9 mouse cellular contexts compared by ENCODE assay signal in the genomic region with DNA sequence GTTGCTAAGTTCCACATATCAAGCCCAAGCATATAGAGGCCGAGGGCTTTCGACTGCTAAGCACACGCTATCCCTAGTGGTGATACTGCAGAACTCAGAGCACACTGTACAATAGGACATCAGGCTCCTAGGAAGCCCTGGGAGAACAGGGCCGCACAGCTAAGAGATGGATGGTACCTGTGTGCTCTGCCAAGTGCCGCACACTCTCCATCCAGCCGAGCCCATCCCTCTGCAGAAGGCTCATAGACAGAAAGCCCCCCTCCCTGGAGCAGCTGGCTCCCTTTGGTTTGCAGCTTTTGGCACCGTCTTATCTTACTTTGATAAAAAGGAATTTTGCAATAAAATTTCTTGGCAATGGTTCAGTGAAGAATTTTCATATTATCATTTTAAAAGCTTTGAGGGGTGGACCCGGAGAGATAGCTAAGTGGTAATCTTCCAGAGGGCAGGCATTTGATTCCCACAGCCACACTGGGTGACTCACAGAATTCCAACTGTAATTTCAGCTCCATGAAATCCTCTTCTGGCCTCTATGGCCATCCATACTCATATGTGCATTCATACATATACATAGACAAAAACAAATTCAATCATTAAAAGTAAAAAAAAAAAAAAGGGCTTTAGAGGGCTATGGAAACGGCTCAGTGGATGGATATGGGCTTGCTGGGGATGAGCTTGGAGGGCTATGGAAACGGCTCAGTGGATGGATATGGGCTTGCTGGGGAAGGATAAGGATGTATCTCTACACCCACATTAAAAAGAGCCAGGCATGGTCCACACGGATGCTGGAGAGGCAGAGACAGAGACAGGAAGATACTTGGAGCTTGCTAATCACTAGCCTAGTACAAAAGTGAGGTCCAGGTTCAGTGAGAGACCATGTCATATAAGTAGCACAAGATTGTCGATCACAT. TPM values are rescaled to one million over a fixed set of nuclear protein-coding genes. Genes with fewer than 3 reads are reported as not detected.
A peak's percentile ranks its signal among the peaks of the same experiment; 100 is the strongest.
DNase-seq lines count a peak whose midpoint lies in the region; ATAC-seq lines count a peak whose summit lies in the region.
"Had no signal": no experiment of that assay in that cellular context is flagged by ENCODE, and none has a peak within 500 bp of the region (broad histone marks: within the 10 kb centered on the region; RNA-seq: fewer than 3 reads in every experiment).

No protein-coding gene starts in this region.

- H3K9ac ChIP-seq in lung, embryonic 15.5 days: no peak overlapping the region
- H3K9ac ChIP-seq in stomach, embryonic 14.5 days (replicated peaks; ENCODE audit: low read depth, low read length): no peak overlapping the region

- intact Hi-C loops in heart, postnatal 10 days (cut with DNase I): no loop called here

- H3K4me1 ChIP-seq in lung, embryonic 15.5 days: peaks cover 46% of the 10 kb centered on the region
- H3K4me1 ChIP-seq in stomach, embryonic 14.5 days (ENCODE audit: control insufficient read depth, insufficient read depth, low read length): peaks cover 13% of the 10 kb centered on the region

- H3K4me3 ChIP-seq in lung, embryonic 15.5 days: no peak overlapping the region
- H3K4me3 ChIP-seq in stomach, embryonic 14.5 days (ENCODE audit: low read depth, low read length): no peak overlapping the region

- H3K36me3 ChIP-seq in lung, embryonic 15.5 days: no peaks in the 10 kb centered on the region
- H3K36me3 ChIP-seq in stomach, embryonic 14.5 days (ENCODE audit: control insufficient read depth, insufficient read depth, low read length): no peaks in the 10 kb centered on the region; the same call in 1 of the 2 replicates

- H3K9me3 ChIP-seq in lung, embryonic 15.5 days: no peaks in the 10 kb centered on the region
- no peaks in the 10 kb centered on the region for H3K9me3 ChIP-seq in stomach, embryonic 14.5 days (ENCODE audit: control insufficient read depth, low read depth, low read length)

- WGBS in lung, embryonic 15.5 days: 35% methylated on average over 12 of the region's 12 CpGs
- WGBS in stomach, embryonic 14.5 days: 63% methylated on average over 12 of the region's 12 CpGs

- H3K4me2 ChIP-seq in lung, embryonic 15.5 days: no peak overlapping the region
- no peak overlapping the region for H3K4me2 ChIP-seq in stomach, embryonic 14.5 days (replicated peaks; ENCODE audit: low read depth, low read length)

- peak overlapping the region; percentile 81 for H3K27ac ChIP-seq in lung, embryonic 15.5 days
- no peak overlapping the region; the same call in 1 of the 2 replicates for H3K27ac ChIP-seq in stomach, embryonic 14.5 days (ENCODE audit: low read length)

- peak; percentile 93 for ATAC-seq in lung, embryonic 15.5 days (ENCODE audit: borderline replicate concordance, extremely low read depth, low FRiP score, low TSS enrichment)
- ATAC-seq in stomach, embryonic 14.5 days (ENCODE audit: insufficient number of reproducible peaks, insufficient read depth, low FRiP score, low read depth): peak; percentile 77
- ATAC-seq in frontal cortex, adult (ENCODE audit: low TSS enrichment): no peak

- DNase-seq in adrenal gland, adult 2 months: peak; percentile 51
- DNase-seq in adrenal gland, postnatal 4 days (ENCODE audit: low spot score in 2 of 2): no peak
- DNase-seq in lung, postnatal 25 days (ENCODE audit: low spot score): no peak
- DNase-seq in heart, postnatal 10 days: peak; percentile 43 to 44
- DNase-seq in spleen, postnatal 10 days (ENCODE audit: low spot score in 2 of 2): no peak
- DNase-seq: thymus, adult 2 months had no signal

- H3K27me3 ChIP-seq in lung, embryonic 15.5 days: no peaks in the 10 kb centered on the region
- no peaks in the 10 kb centered on the region for H3K27me3 ChIP-seq in stomach, embryonic 14.5 days (ENCODE audit: control insufficient read depth, insufficient read depth, low read length)

RNA-seq across cellular contexts. Expression of a gene that starts 30.2 kb away (rescaled TPM):
- total RNA-seq in adrenal gland, adult 2 months (2021): 10 to 100 TPM; 66.8 to 74.7 TPM
- 21.9 and 23.2 TPM in 2 replicates for polyA plus RNA-seq in adrenal gland, adult 2 months (2012; rRNA removed)
- 10 to 100 TPM; 76.4 to 82.0 TPM for total RNA-seq in adrenal gland, postnatal 4 days (2021)
- 58.4 and 62.5 TPM in 2 replicates for polyA plus RNA-seq in lung, embryonic 15.5 days (2015; fragmentation: Nextera tagmentation; extraction: Ambion mirVana)
- total RNA-seq in heart, postnatal 10 days (2021): 100 to 1,000 TPM; 180 to 214 TPM
- polyA plus RNA-seq in stomach, embryonic 14.5 days (2014; fragmentation: Nextera tagmentation; extraction: Ambion mirVana): 46.0 and 51.7 TPM in 2 replicates

Comparison
In these comparisons a context has a peak if more than half of its experiments do, and no peak if none do; other contexts are left out.
1. DNase-seq: peak in adrenal gland, adult 2 months (single experiment) and heart, postnatal 10 days (2 of 2); none in adrenal gland, postnatal 4 days (0 of 2), lung, postnatal 25 days (single experiment) and spleen, postnatal 10 days (0 of 2).